Mouse (Mus musculus) neural tube, embryonic 15.5 days (tissue): Measurements from ENCODE around the gene B3gnt9. TPM values are rescaled to one million over a fixed set of nuclear protein-coding genes. Genes with fewer than 3 reads are reported as not detected.
"Not testable (repeated sequence)": the region's sequence is repeated elsewhere in the genome, so short reads cannot be mapped to it uniquely, and the experiment has no call there.

Source experiments
- ATAC-seq: fragments of 200-750 bp; cut with Nextera tagmentation; 2 replicates; pipeline ENCODE4 v1.8.0; 2017; ENCODE audit warnings: mild to moderate bottlenecking, moderate TSS enrichment, moderate library complexity; ENCODE audit not compliant: low FRiP score
- H3K27ac ChIP-seq: fragments of 300-500 bp; sonication (generic); replicated peaks from 2 replicates; pipeline ENCODE4 v1.5.1; 2015; ENCODE audit warnings: mild to moderate bottlenecking, inconsistent platforms
- H3K27me3 ChIP-seq: fragments of 300-500 bp; sonication (generic); replicated peaks from 2 replicates; pipeline ENCODE4 v1.6.1; 2015; ENCODE audit warnings: inconsistent platforms
- H3K36me3 ChIP-seq: fragments of 300-500 bp; sonication (generic); 2 replicates; pipeline ENCODE4 v1.6.1; 2015; ENCODE audit warnings: inconsistent platforms
- H3K4me1 ChIP-seq: fragments of 300-500 bp; sonication (generic); 2 replicates; pipeline ENCODE4 v1.6.1; 2015; ENCODE audit warnings: inconsistent platforms
- H3K4me2 ChIP-seq: fragments of 300-500 bp; sonication (generic); 2 replicates; pipeline ENCODE4 v1.6.1; 2015; ENCODE audit warnings: inconsistent platforms, mild to moderate bottlenecking, moderate library complexity
- H3K4me3 ChIP-seq: fragments of 300-500 bp; sonication (generic); replicated peaks from 2 replicates; pipeline ENCODE4 v1.5.1; 2015; ENCODE audit warnings: mild to moderate bottlenecking, inconsistent platforms
- H3K9ac ChIP-seq: fragments of 300-500 bp; sonication (generic); replicated peaks from 2 replicates; pipeline ENCODE4 v1.6.1; 2015; ENCODE audit warnings: mild to moderate bottlenecking, inconsistent platforms
- H3K9me3 ChIP-seq: fragments of 300-500 bp; sonication (generic); replicated peaks from 2 replicates; pipeline ENCODE4 v1.6.1; 2016; ENCODE audit warnings: inconsistent platforms
- WGBS: fragments of 180-500 bp; shearing (Covaris S2); methylation state at CpG from one replicate; pipeline ENCODE4 v1.1.7; 2015; ENCODE audit warnings: mixed read lengths; 5-methylcytosine and 5-hydroxymethylcytosine counted together
- polyA plus RNA-seq: library from polyadenylated mRNA; unstranded; fragments of >200 nt; fragmentation: Nextera tagmentation; extraction: Ambion mirVana; gene quantifications from 2 replicates; pipeline ENCODE4 v1.2.1, GENCODE M21; 2015

Gene B3gnt9
- polyA plus RNA-seq, 1 experiment from 2014 or later = 12.4 TPM

GRCm38 (mm10) chr8:105291802-105292201 is 36.8 kb upstream of the B3gnt9 start:
- not testable (repeated sequence) for ATAC-seq, H3K4me3 ChIP-seq, H3K9ac ChIP-seq, H3K9me3 ChIP-seq, H3K27me3 ChIP-seq, H3K4me2 ChIP-seq, H3K27ac ChIP-seq, H3K36me3 ChIP-seq
- peaks cover 38% of the 10 kb centered on the region for H3K4me1 ChIP-seq
- WGBS = 70% methylated on average over 3 of the region's 3 CpGs

GRCm38 (mm10) chr8:105291364-105291763 is 36.4 kb upstream of the B3gnt9 start:
- peaks cover 41% of the 10 kb centered on the region for H3K4me1 ChIP-seq
- not testable (repeated sequence) for H3K36me3 ChIP-seq, H3K9me3 ChIP-seq, ATAC-seq, H3K27me3 ChIP-seq, H3K4me3 ChIP-seq, H3K9ac ChIP-seq, H3K27ac ChIP-seq
- WGBS = 90% methylated on average over 8 of the region's 8 CpGs
- H3K4me2 ChIP-seq = 0 out of 2 replicates have a peak overlapping the region, but pooled peaks have one; percentile 77

- peak overlapping the region; percentile 61 for H3K9ac ChIP-seq
- peak overlapping the region; percentile 77 for H3K4me2 ChIP-seq
- 8% methylated on average over 31 of the region's 31 CpGs for WGBS
- H3K4me1 ChIP-seq = peaks cover 48% of the 10 kb centered on the region
- H3K4me3 ChIP-seq = peak overlapping the region; percentile 58
- no peaks in the 10 kb centered on the region for H3K9me3 ChIP-seq
- no peaks in the 10 kb centered on the region; the same call in 1 of the 2 replicates for H3K27me3 ChIP-seq
- H3K36me3 ChIP-seq = 0 out of 2 replicates have a peak, but pooled peaks cover 3% of the 10 kb centered on the region
- no peak overlapping the region for H3K27ac ChIP-seq
- ATAC-seq = no peak
These were observed 35.8 kb upstream of the B3gnt9 start for GRCm38 (mm10) chr8:105290554-105291314.

- H3K27me3 ChIP-seq = no peaks in the 10 kb centered on the region
- H3K9ac ChIP-seq = peak within 1 kb of the TSS; percentile 61
- H3K4me1 ChIP-seq = peaks cover 56% of the 10 kb centered on the region
- H3K27ac ChIP-seq = peak within 1 kb of the TSS; percentile 94
- WGBS = under 1% methylated on average over 34 of the region's 43 CpGs
- peaks cover 9% of the 10 kb centered on the region; the same call in 1 of the 2 replicates for H3K36me3 ChIP-seq
- peak within 1 kb of the TSS; percentile 77 for H3K4me2 ChIP-seq
- H3K9me3 ChIP-seq = no peaks in the 10 kb centered on the region
- ATAC-seq = peak; percentile 23
- H3K4me3 ChIP-seq = peak within 1 kb of the TSS; percentile 58
These were observed 35.0 kb upstream of the B3gnt9 start, which contains the start of gene 4931428F04Rik for GRCm38 (mm10) chr8:105289805-105290460. Gene 4931428F04Rik (minus strand): TSS chr8:105289864.

- H3K9me3 ChIP-seq = no peaks in the 10 kb centered on the region
- peak overlapping the region; percentile 58 for H3K4me3 ChIP-seq
- H3K36me3 ChIP-seq = peaks cover 10% of the 10 kb centered on the region; the same call in 1 of the 2 replicates
- peak; percentile 94 for ATAC-seq
- WGBS = under 1% methylated on average over 53 of the region's 53 CpGs
- H3K4me2 ChIP-seq = peak overlapping the region; percentile 77
- H3K4me1 ChIP-seq = peaks cover 57% of the 10 kb centered on the region
- no peaks in the 10 kb centered on the region for H3K27me3 ChIP-seq
- H3K27ac ChIP-seq = peak overlapping the region; percentile 94
- H3K9ac ChIP-seq = peak overlapping the region; percentile 61
These were observed 34.2 kb upstream of the B3gnt9 start for GRCm38 (mm10) chr8:105288958-105289732.

- peaks cover 62% of the 10 kb centered on the region for H3K4me1 ChIP-seq
- no peak for ATAC-seq
These were observed 33.3 kb upstream of the B3gnt9 start for GRCm38 (mm10) chr8:105288231-105288630.

GRCm38 (mm10) chr8:105286907-105287306 is 32.0 kb upstream of the B3gnt9 start:
- Histone ChIP-seq H3K36me3 (peaks cover 30% of the 10 kb centered on the region), H3K9me3 (no peaks in the 10 kb centered on the region), H3K9ac (no peak overlapping the region), H3K27ac (no peak overlapping the region), H3K4me1 (peaks cover 64% of the 10 kb centered on the region), H3K27me3 (no peaks in the 10 kb centered on the region; the same call in 1 of the 2 replicates), H3K4me3 (peak overlapping the region; percentile 8; the same call in 1 of the 2 replicates), H3K4me2 (peak overlapping the region; percentile 77)
- 92% methylated on average over 4 of the region's 4 CpGs for WGBS
- ATAC-seq = no peak

More at GRCm38 (mm10) chr8:105288231-105288630, 33.3 kb upstream of the B3gnt9 start:
- peak overlapping the region; percentile 61 for H3K9ac ChIP-seq
- H3K27me3 ChIP-seq = no peaks in the 10 kb centered on the region
- H3K9me3 ChIP-seq = no peaks in the 10 kb centered on the region
- peak overlapping the region; percentile 94 for H3K27ac ChIP-seq
- peaks cover 16% of the 10 kb centered on the region for H3K36me3 ChIP-seq
- peak overlapping the region; percentile 77 for H3K4me2 ChIP-seq
- WGBS = 78% methylated on average over 5 of the region's 5 CpGs
- peak overlapping the region; percentile 58 for H3K4me3 ChIP-seq

- Histone ChIP-seq H3K36me3 (peaks cover 39% of the 10 kb centered on the region), H3K27ac (no peak overlapping the region), H3K27me3 (peaks cover 2% of the 10 kb centered on the region), H3K9ac (no peak overlapping the region), H3K4me3 (no peak overlapping the region), H3K9me3 (no peaks in the 10 kb centered on the region), H3K4me2 (peak overlapping the region; percentile 77; the same call in 1 of the 2 replicates), H3K4me1 (peaks cover 59% of the 10 kb centered on the region)
- no peak for ATAC-seq
- 34% methylated on average over 12 of the region's 12 CpGs for WGBS
These were observed 30.6 kb upstream of the B3gnt9 start for GRCm38 (mm10) chr8:105285514-105285913.

- no peak for ATAC-seq
- no peak overlapping the region for H3K4me3 ChIP-seq
- H3K27me3 ChIP-seq = peaks cover 25% of the 10 kb centered on the region
- H3K27ac ChIP-seq = no peak overlapping the region
- no peak overlapping the region for H3K9ac ChIP-seq
- H3K4me1 ChIP-seq = peaks cover 52% of the 10 kb centered on the region
- WGBS = 28% methylated on average over 23 of the region's 23 CpGs
- peaks cover 47% of the 10 kb centered on the region for H3K36me3 ChIP-seq
- H3K4me2 ChIP-seq = no peak overlapping the region
- H3K9me3 ChIP-seq = no peaks in the 10 kb centered on the region
These were observed 28.1 kb upstream of the B3gnt9 start for GRCm38 (mm10) chr8:105283074-105283473.

GRCm38 (mm10) chr8:105282239-105282638 is 27.3 kb upstream of the B3gnt9 start:
- Histone ChIP-seq H3K4me2 (no peak overlapping the region), H3K9ac (no peak overlapping the region), H3K4me1 (peaks cover 44% of the 10 kb centered on the region), H3K9me3 (no peaks in the 10 kb centered on the region), H3K27ac (no peak overlapping the region), H3K27me3 (peaks cover 34% of the 10 kb centered on the region), H3K36me3 (peaks cover 47% of the 10 kb centered on the region), H3K4me3 (no peak overlapping the region)
- no peak for ATAC-seq
- 91% methylated on average over 4 of the region's 4 CpGs for WGBS

GRCm38 (mm10) chr8:105281821-105282220 is 26.9 kb upstream of the B3gnt9 start:
- ATAC-seq = no peak
- Histone ChIP-seq H3K4me3 (no peak overlapping the region), H3K36me3 (peaks cover 47% of the 10 kb centered on the region), H3K4me2 (no peak overlapping the region), H3K27ac (no peak overlapping the region), H3K9ac (no peak overlapping the region), H3K4me1 (peaks cover 44% of the 10 kb centered on the region), H3K27me3 (peaks cover 38% of the 10 kb centered on the region), H3K9me3 (no peaks in the 10 kb centered on the region)
- WGBS = 90% methylated on average over 12 of the region's 12 CpGs
